Mouse (Mus musculus) gastrocnemius, adult 2 months (tissue): ENCODE results near the gene Tubgcp6. TPM values are rescaled to one million over a fixed set of nuclear protein-coding genes. Genes with fewer than 3 reads are reported as not detected.

Experiments
- DNase-seq: peaks from one replicate; pipeline ENCODE4 v3.0.0; 2022
- H3K27ac ChIP-seq: fragments of 200-600 bp; 2 replicates; pipeline ENCODE4 v1.8.1; 2022; ENCODE audit warnings: mild to moderate bottlenecking
- H3K4me3 ChIP-seq: fragments of 200-600 bp; 2 replicates; pipeline ENCODE4 v1.8.1; 2022; ENCODE audit warnings: mild to moderate bottlenecking, moderate library complexity
- CTCF ChIP-seq: fragments of 200-600 bp; IDR thresholded peaks from 2 replicates; pipeline ENCODE4 v1.8.1; 2022; ENCODE audit warnings: antibody characterized with exemption, mild to moderate bottlenecking, moderate library complexity
- intact Hi-C: fragments of 180-260 bp; cut with DNase I; formaldehyde crosslinking; loops from one replicate; pipeline ENCODE4 v1.15.1; 2025
- total RNA-seq, 2 experiments: library from RNA; stranded (reverse); gene quantifications; 2 replicates each; pipeline ENCODE4 v1.2.3; 2021

Tubgcp6 gene
- total RNA-seq, 2 experiments from 2014 or later = 6.8 to 8.4 TPM

GRCm38 (mm10) chr15:89124312-89124711 lies 1.4 kb upstream of the Tubgcp6 start:
- intact Hi-C loops = no loop called here
- TF ChIP-seq CTCF = no peak
- Histone ChIP-seq H3K27ac (no peak overlapping the region), H3K4me3 (no peak overlapping the region)
- DNase-seq = peak; percentile 12

GRCm38 (mm10) chr15:89123595-89123994 lies 683 bp upstream of the Tubgcp6 start:
- intact Hi-C loops = no loop called here
- TF ChIP-seq CTCF = no peak; the same call in 1 of the 2 replicates
- peak overlapping the region; percentile 99 for H3K4me3 ChIP-seq
- peak overlapping the region; percentile 94 for H3K27ac ChIP-seq
- DNase-seq = peak; percentile 25

GRCm38 (mm10) chr15:89118007-89118406 lies 4.9 kb downstream of the Tubgcp6 start:
- Histone ChIP-seq H3K27ac (no peak overlapping the region), H3K4me3 (no peak overlapping the region)
- intact Hi-C loops = no loop called here
- TF ChIP-seq CTCF = peak; percentile 50
- DNase-seq = no peak

GRCm38 (mm10) chr15:89110147-89110546 lies 12.8 kb downstream of the Tubgcp6 start:
- intact Hi-C loops = no loop called here
- Histone ChIP-seq H3K27ac (no peak overlapping the region), H3K4me3 (no peak overlapping the region)
- TF ChIP-seq CTCF = no peak
- DNase-seq = no peak

GRCm38 (mm10) chr15:89106976-89107375 lies 15.9 kb downstream of the Tubgcp6 start:
- no peak for TF ChIP-seq CTCF
- intact Hi-C loops = no loop called here
- H3K27ac ChIP-seq = no peak overlapping the region
- no peak overlapping the region for H3K4me3 ChIP-seq
- peak; percentile 13 for DNase-seq

GRCm38 (mm10) chr15:89106073-89106472 lies 16.8 kb downstream of the Tubgcp6 start:
- no peak overlapping the region for H3K4me3 ChIP-seq
- intact Hi-C loops = no loop called here
- DNase-seq = no peak
- no peak for TF ChIP-seq CTCF
- H3K27ac ChIP-seq = no peak overlapping the region

- Histone ChIP-seq H3K4me3 (no peak overlapping the region), H3K27ac (no peak overlapping the region)
- DNase-seq = no peak
- TF ChIP-seq CTCF = no peak
- intact Hi-C loops = no loop called here
These were observed 18.5 kb downstream of the Tubgcp6 start for GRCm38 (mm10) chr15:89104425-89104824.

GRCm38 (mm10) chr15:89103921-89104320 lies 19.0 kb downstream of the Tubgcp6 start:
- intact Hi-C loops = no loop called here
- Histone ChIP-seq H3K27ac (no peak overlapping the region), H3K4me3 (no peak overlapping the region)
- no peak for DNase-seq
- no peak for TF ChIP-seq CTCF

GRCm38 (mm10) chr15:89102646-89103045 lies 20.3 kb downstream of the Tubgcp6 start:
- intact Hi-C loops = no loop called here
- Histone ChIP-seq H3K27ac (no peak overlapping the region), H3K4me3 (no peak overlapping the region)
- DNase-seq = no peak
- TF ChIP-seq CTCF = no peak

GRCm38 (mm10) chr15:89100823-89101222 lies 22.1 kb downstream of the Tubgcp6 start:
- intact Hi-C loops = no loop called here

GRCm38 (mm10) chr15:89098616-89099015 lies 24.3 kb downstream of the Tubgcp6 start:
- no peak for DNase-seq
- no peak for TF ChIP-seq CTCF
- Histone ChIP-seq H3K4me3 (no peak overlapping the region), H3K27ac (peak overlapping the region; percentile 24; the same call in 1 of the 2 replicates)
- intact Hi-C loops = no loop called here

More at GRCm38 (mm10) chr15:89100823-89101222, 22.1 kb downstream of the Tubgcp6 start:
- DNase-seq = no peak
- no peak for TF ChIP-seq CTCF
- Histone ChIP-seq H3K4me3 (no peak overlapping the region), H3K27ac (0 out of 2 replicates have a peak overlapping the region, but pooled peaks have one; percentile 7)

GRCm38 (mm10) chr15:89097450-89097849 lies 25.5 kb downstream of the Tubgcp6 start:
- no peak for DNase-seq
- Histone ChIP-seq H3K27ac (no peak overlapping the region), H3K4me3 (no peak overlapping the region)
- no peak for TF ChIP-seq CTCF
- intact Hi-C loops = no loop called here

- DNase-seq = no peak
- intact Hi-C loops = no loop called here
- Histone ChIP-seq H3K27ac (no peak overlapping the region), H3K4me3 (no peak overlapping the region)
- no peak for TF ChIP-seq CTCF
These were observed 30.7 kb downstream of the Tubgcp6 start for GRCm38 (mm10) chr15:89092181-89092580.

- TF ChIP-seq CTCF = no peak
- Histone ChIP-seq H3K4me3 (peak overlapping the region; percentile 94), H3K27ac (no peak overlapping the region)
- intact Hi-C loops = no loop called here
- no peak for DNase-seq
These were observed 32.2 kb downstream of the Tubgcp6 start for GRCm38 (mm10) chr15:89090662-89091061.
